Mouse (Mus musculus): ENCODE measurements around the gene Gm17509. TPM values are rescaled to one million over a fixed set of nuclear protein-coding genes. Genes with fewer than 3 reads are reported as not detected.

Gm17509 gene
- polyA plus RNA-seq (2012; rRNA removed): 0.20 and 0.26 TPM in 2 replicates
- 0.08 and 0.15 TPM in 2 replicates for polyA plus RNA-seq (2014; fragmentation: Nextera tagmentation; extraction: Ambion mirVana)

- no peak within 1 kb of the TSS for H3K27ac ChIP-seq (replicated peaks; ENCODE audit: low read depth, low read length)
- ATAC-seq (ENCODE audit: low FRiP score, low read depth): peak; percentile 83
Observed at GRCm38 (mm10) chr13:117220501-117221321, at the start of gene Gm17509. Gm17509 (minus strand) TSS chr13:117221075.

GRCm38 (mm10) chr13:117267963-117268362 lies 47.1 kb upstream of the Gm17509 start:
- H3K9ac ChIP-seq (ENCODE audit: low read depth, low read length, severe bottlenecking): no peak overlapping the region
- H3K27me3 ChIP-seq (ENCODE audit: control insufficient read depth, insufficient read depth, low read length): no peaks in the 10 kb centered on the region
- no peak overlapping the region for H3K4me2 ChIP-seq (replicated peaks; ENCODE audit: low read depth, low read length, severe bottlenecking)
- H3K9me3 ChIP-seq (ENCODE audit: control insufficient read depth, low read length): no peaks in the 10 kb centered on the region
- DNase-seq (ENCODE audit: low spot score): no peak
- no peaks in the 10 kb centered on the region for H3K36me3 ChIP-seq (ENCODE audit: control insufficient read depth, insufficient read depth, low read length)
- H3K4me3 ChIP-seq (replicated peaks; ENCODE audit: low read length): no peak overlapping the region
- no peak overlapping the region for H3K27ac ChIP-seq (replicated peaks; ENCODE audit: low read depth, low read length)
- 86% methylated on average over 14 of the region's 14 CpGs for WGBS
- no peaks in the 10 kb centered on the region for H3K4me1 ChIP-seq (ENCODE audit: control insufficient read depth, insufficient read depth, low read length)
- no peak for ATAC-seq (ENCODE audit: low FRiP score, low read depth)
- TF ChIP-seq POLR2A (IDR thresholded peaks at IDR 0.05; ENCODE audit: borderline replicate concordance, extremely low read depth, insufficient read depth, insufficient read length): no peak

More at GRCm38 (mm10) chr13:117220501-117221321, at the start of gene Gm17509:
- Histone ChIP-seq H3K36me3 (ENCODE audit: control insufficient read depth, insufficient read depth, low read length) (no peaks in the 10 kb centered on the region), H3K4me2 (replicated peaks; ENCODE audit: low read depth, low read length, severe bottlenecking) (peak within 1 kb of the TSS; percentile 94), H3K27me3 (ENCODE audit: control insufficient read depth, insufficient read depth, low read length) (no peaks in the 10 kb centered on the region), H3K9me3 (ENCODE audit: control insufficient read depth, low read length) (no peaks in the 10 kb centered on the region), H3K4me3 (replicated peaks; ENCODE audit: low read length) (peak within 1 kb of the TSS; percentile 66), H3K9ac (ENCODE audit: low read depth, low read length, severe bottlenecking) (peak within 1 kb of the TSS; percentile 69), H3K4me1 (ENCODE audit: control insufficient read depth, insufficient read depth, low read length) (peaks cover 10% of the 10 kb centered on the region)
- WGBS: under 1% methylated on average over 50 of the region's 67 CpGs
- no peak for DNase-seq (ENCODE audit: low spot score)
- TF ChIP-seq POLR2A (IDR thresholded peaks at IDR 0.05; ENCODE audit: borderline replicate concordance, extremely low read depth, insufficient read depth, insufficient read length): no peak

- whole genome bisulfite sequencing: 77% methylated on average over 2 of the region's 2 CpGs
- H3K27ac ChIP-seq (replicated peaks; ENCODE audit: low read depth, low read length): no peak overlapping the region
- H3K4me1 ChIP-seq (ENCODE audit: control insufficient read depth, insufficient read depth, low read length): no peaks in the 10 kb centered on the region
- no peaks in the 10 kb centered on the region for H3K27me3 ChIP-seq (ENCODE audit: control insufficient read depth, insufficient read depth, low read length)
- no peaks in the 10 kb centered on the region for H3K36me3 ChIP-seq (ENCODE audit: control insufficient read depth, insufficient read depth, low read length)
- no peaks in the 10 kb centered on the region for H3K9me3 ChIP-seq (ENCODE audit: control insufficient read depth, low read length)
- H3K4me3 ChIP-seq (replicated peaks; ENCODE audit: low read length): no peak overlapping the region
- no peak for TF ChIP-seq POLR2A (IDR thresholded peaks at IDR 0.05; ENCODE audit: borderline replicate concordance, extremely low read depth, insufficient read depth, insufficient read length)
- H3K9ac ChIP-seq (ENCODE audit: low read depth, low read length, severe bottlenecking): no peak overlapping the region
- ATAC-seq (ENCODE audit: low FRiP score, low read depth) (no peak), DNase-seq (ENCODE audit: low spot score) (no peak)
- no peak overlapping the region for H3K4me2 ChIP-seq (replicated peaks; ENCODE audit: low read depth, low read length, severe bottlenecking)
Observed at GRCm38 (mm10) chr13:117266156-117266555, 45.3 kb upstream of the Gm17509 start.

- H3K9me3 ChIP-seq (ENCODE audit: control insufficient read depth, low read length): no peaks in the 10 kb centered on the region
- TF ChIP-seq POLR2A (IDR thresholded peaks at IDR 0.05; ENCODE audit: borderline replicate concordance, extremely low read depth, insufficient read depth, insufficient read length): no peak
- no peak overlapping the region for H3K4me2 ChIP-seq (replicated peaks; ENCODE audit: low read depth, low read length, severe bottlenecking)
- no peaks in the 10 kb centered on the region for H3K36me3 ChIP-seq (ENCODE audit: control insufficient read depth, insufficient read depth, low read length)
- no peaks in the 10 kb centered on the region for H3K4me1 ChIP-seq (ENCODE audit: control insufficient read depth, insufficient read depth, low read length)
- no peak overlapping the region for H3K9ac ChIP-seq (ENCODE audit: low read depth, low read length, severe bottlenecking)
- no peak for DNase-seq (ENCODE audit: low spot score)
- H3K27me3 ChIP-seq (ENCODE audit: control insufficient read depth, insufficient read depth, low read length): no peaks in the 10 kb centered on the region
- no peak for ATAC-seq (ENCODE audit: low FRiP score, low read depth)
- 93% methylated on average over 4 of the region's 4 CpGs for WGBS
- H3K4me3 ChIP-seq (replicated peaks; ENCODE audit: low read length): no peak overlapping the region
- no peak overlapping the region for H3K27ac ChIP-seq (replicated peaks; ENCODE audit: low read depth, low read length)
Observed at GRCm38 (mm10) chr13:117260704-117261103, 39.8 kb upstream of the Gm17509 start.

- Histone ChIP-seq H3K36me3 (ENCODE audit: control insufficient read depth, insufficient read depth, low read length) (no peaks in the 10 kb centered on the region), H3K4me3 (replicated peaks; ENCODE audit: low read length) (no peak overlapping the region), H3K4me2 (replicated peaks; ENCODE audit: low read depth, low read length, severe bottlenecking) (no peak overlapping the region), H3K4me1 (ENCODE audit: control insufficient read depth, insufficient read depth, low read length) (no peaks in the 10 kb centered on the region), H3K27me3 (ENCODE audit: control insufficient read depth, insufficient read depth, low read length) (no peaks in the 10 kb centered on the region), H3K27ac (replicated peaks; ENCODE audit: low read depth, low read length) (no peak overlapping the region), H3K9me3 (ENCODE audit: control insufficient read depth, low read length) (no peaks in the 10 kb centered on the region), H3K9ac (ENCODE audit: low read depth, low read length, severe bottlenecking) (no peak overlapping the region)
- no peak for ATAC-seq (ENCODE audit: low FRiP score, low read depth)
- 86% methylated on average over 5 of the region's 5 CpGs for WGBS
- TF ChIP-seq POLR2A (IDR thresholded peaks at IDR 0.05; ENCODE audit: borderline replicate concordance, extremely low read depth, insufficient read depth, insufficient read length): no peak
- DNase-seq (ENCODE audit: low spot score): no peak
Observed at GRCm38 (mm10) chr13:117242621-117243020, 21.7 kb upstream of the Gm17509 start.

Data from limb, embryonic 14.5 days (tissue).